Mouse (Mus musculus): Measurements from ENCODE around the gene Rplp2.
"Not testable (repeated sequence)": the region's sequence is repeated elsewhere in the genome, so short reads cannot be mapped to it uniquely, and the experiment has no call there.

The Rplp2 gene

DNA sequence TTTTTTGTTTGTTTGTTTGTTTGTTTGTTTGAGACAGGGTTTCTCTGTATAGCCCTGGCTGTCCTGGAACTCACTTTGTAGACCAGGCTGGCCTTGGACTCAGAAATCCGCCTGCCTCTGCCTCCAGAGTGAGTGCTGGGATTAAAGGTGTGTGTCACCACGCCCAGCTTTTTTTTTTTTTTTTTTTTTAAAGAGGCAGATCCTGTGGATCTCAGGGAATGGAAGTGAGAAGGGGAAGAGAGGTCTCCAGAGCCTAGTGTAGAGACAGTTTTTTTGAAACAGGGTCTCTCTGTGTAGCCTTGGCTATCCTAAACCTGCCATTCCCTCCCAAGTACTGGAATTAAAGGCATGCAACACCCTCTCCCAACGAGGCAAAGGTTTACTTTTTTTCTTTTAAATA lies 796 bp upstream of the Rplp2 start:
- DNase-seq (ENCODE audit: low read depth): not testable (repeated sequence)

DNA sequence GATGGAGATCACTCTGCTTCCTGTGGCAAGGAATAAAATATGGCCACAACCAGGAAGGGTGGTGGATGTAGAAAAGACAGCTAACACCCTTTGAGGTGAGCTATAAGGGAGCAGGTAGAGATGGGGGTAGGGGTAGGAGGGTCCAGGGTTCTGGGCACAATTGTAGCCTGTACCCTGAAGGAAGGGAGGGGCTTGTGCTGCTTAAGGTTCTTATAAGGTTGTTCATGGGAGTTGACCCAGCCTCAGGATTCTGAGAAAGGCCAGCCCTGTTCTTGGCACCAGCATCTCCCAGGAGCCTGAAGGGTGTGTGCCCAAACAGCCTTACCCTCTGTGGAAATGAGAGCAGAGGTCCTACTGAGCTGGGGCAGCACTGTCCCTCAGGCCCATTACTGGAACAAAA lies 4.8 kb downstream of the Rplp2 start:
- DNase-seq (ENCODE audit: low read depth): no peak

DNA sequence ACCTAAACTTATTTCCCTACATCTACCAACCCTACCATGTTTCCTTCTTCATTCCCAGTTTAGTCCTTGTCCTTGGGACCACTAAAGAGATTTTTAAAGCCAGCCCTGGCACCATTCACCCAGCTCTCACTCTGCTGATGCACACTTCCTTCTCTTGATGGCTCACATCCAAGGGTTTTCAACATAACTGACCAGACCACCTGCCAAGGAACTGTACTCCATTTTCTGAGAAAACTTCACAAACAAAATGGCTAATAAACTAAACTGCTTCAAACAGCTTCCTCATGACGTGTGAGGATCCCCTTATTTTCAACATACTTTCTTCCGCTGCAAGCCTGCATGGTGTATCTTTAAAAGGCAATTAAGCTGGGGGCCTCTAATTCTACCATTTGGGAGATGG lies 6.5 kb downstream of the Rplp2 start:
- no peak for DNase-seq (ENCODE audit: low read depth)

DNA sequence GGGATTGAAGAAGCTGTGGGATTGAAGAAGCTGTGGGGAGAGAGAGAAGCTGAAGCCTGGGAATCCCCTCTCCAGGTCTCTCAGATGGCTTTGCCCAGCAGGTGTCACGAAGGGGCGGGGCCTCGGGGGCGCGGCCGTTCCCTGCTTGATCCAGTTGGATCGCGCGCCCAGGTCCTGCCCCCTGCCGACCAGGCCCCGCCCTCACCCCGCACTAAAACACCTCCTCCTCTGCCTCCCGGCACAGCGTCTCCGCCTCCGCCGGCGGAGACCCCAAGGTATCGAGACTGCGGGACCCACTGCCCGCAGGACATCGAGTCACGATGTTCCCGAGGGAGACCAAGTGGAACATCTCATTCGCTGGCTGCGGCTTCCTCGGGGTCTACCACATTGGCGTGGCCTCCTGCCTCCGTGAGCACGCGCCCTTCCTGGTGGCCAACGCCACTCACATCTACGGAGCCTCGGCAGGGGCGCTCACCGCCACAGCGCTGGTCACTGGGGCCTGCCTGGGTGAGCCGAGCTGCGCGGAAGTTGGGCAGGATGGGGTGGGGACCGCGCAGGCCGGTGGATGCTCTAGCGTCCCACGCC lies 7.9 kb downstream of the Rplp2 start, which contains the start of gene Pnpla2:
Gene Pnpla2, plus strand, starts transcription at position 232 of the 585 bp plus-strand sequence.
- peak; percentile 90 for DNase-seq (ENCODE audit: low read depth)

DNA sequence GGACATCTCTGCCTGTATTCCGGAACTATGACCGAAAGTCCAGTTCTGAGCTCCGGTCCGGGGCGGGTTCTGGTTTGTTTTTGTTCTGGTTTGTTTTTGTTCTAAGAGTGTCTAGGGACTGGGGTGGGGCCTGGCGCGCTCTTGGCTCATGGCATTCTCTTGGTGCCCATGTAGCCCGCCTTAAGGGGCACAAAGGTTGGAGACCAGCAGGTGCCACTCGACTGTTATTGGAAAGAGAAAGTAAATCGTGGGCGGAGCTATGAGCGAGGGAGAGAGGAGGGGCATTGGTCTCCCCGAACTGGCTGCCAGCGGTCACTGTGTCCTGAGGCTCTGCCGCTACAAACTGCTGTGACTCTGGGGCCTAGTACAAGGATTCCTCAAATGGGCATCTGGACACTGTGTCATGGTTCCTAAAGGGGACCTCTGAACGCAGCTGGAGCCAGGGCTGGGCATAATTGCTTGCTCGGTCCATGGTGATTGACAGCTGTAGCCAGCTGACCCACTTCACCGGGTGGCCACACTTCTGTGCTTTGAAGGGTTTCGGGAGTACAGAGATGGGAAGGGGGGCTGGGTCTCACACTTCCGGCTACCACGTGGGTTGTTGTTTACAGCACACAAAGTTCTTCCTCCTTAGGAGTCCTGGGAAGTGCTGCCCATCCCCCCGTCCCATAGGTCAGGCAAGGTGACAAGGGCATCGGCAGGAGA lies 8.6 kb downstream of the Rplp2 start:
- peak; percentile 64 for DNase-seq (ENCODE audit: low read depth)

DNA sequence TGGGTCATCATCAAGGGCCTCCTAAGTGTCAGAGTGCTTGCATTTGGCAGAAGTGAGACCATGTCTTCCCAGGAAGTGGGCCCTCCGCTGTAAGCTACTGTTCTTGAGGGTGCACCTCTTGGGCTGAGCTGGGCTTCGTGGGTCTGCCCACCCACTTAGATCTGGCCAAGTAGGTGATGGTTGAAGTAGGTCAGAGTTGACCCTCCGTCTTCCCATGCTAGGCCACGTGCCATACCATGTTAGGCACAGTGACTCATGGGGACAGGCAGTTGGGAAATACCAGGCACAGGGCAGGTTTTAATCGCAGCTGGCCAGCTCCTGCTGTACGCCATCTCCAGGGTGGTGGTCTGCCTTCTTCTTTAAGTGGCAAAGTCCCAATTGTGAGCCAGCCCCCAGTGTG lies 9.6 kb downstream of the Rplp2 start:
- no peak for DNase-seq (ENCODE audit: low read depth)

DNA sequence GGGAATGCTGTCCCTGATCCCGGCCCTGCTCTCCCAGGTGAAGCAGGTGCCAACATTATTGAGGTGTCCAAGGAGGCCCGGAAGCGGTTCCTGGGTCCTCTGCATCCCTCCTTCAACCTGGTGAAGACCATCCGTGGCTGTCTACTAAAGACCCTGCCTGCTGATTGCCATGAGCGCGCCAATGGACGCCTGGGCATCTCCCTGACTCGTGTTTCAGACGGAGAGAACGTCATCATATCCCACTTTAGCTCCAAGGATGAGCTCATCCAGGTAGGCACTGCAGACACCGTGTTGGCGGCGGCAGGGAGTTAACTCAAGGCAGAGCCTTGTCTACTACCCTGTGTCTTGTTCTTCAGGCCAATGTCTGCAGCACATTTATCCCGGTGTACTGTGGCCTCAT lies 10.1 kb downstream of the Rplp2 start:
- no peak for DNase-seq (ENCODE audit: low read depth)

DNA sequence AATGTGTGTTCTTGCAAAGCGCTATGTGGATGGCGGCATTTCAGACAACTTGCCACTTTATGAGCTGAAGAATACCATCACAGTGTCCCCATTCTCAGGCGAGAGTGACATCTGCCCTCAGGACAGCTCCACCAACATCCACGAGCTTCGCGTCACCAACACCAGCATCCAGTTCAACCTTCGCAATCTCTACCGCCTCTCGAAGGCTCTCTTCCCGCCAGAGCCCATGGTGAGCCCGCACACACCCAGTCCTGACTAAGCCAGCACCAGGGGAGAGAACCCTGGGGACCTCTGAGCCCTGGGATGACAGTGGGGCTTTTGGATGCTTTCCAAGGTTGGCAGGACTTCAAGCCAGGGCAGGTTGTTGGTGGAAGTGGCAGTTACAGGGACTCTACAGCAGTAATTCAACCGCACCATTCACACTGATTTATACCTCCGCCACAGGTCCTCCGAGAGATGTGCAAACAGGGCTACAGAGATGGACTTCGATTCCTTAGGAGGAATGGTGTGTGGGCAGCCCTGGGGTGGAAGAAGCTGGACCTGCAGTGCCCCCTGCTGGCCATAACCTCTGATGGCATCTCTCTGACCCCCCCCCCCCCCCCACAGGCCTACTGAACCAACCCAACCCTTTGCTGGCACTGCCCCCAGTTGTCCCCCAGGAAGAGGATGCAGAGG lies 11.0 kb downstream of the Rplp2 start:
- DNase-seq (ENCODE audit: low read depth): peak; percentile 73

DNA sequence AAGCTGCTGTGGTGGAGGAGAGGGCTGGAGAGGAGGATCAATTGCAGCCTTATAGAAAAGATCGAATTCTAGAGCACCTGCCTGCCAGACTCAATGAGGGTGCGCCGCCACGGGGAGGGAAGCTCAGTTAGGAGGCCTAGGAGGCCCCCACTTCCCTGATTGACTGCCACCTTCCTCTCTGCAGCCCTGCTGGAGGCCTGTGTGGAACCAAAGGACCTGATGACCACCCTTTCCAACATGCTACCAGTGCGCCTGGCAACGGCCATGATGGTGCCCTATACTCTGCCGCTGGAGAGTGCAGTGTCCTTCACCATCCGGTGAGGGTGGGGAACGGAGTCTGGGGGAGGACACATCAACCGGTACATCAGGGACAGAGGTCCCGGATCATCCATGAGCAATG lies 11.5 kb downstream of the Rplp2 start:
- DNase-seq (ENCODE audit: low read depth): no peak

DNA sequence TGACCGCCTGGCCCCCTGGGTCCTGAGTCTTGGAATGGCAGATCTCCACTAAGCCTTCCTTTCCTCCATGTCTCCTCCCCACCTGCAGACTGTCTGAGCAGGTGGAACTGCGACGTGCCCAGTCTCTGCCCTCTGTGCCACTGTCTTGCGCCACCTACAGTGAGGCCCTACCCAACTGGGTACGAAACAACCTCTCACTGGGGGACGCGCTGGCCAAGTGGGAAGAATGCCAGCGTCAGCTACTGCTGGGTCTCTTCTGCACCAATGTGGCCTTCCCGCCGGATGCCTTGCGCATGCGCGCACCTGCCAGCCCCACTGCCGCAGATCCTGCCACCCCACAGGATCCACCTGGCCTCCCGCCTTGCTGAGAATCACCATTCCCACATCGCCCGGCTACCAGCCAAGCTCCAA lies 12.1 kb downstream of the Rplp2 start:
- no peak for DNase-seq (ENCODE audit: low read depth)

DNA sequence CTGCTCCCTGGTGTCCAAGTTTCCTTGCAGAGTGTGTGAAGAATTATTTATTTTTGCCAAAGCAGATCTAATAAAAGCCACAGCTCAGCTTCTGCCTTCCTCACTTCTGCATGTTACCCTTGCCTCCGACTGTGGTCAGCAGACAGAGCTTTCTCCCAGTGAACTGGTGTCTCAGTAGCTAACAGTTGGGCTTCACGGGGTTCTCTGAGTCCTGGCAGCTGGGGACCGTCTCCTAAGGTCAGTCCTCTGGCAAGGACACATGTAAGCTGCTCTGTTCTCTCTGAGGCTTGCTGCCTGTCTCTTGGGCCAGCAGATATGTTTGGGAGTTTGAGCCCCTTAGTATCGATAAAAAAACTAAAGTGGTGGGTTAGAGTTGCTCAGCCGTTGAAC lies 12.8 kb downstream of the Rplp2 start:
- no peak for DNase-seq (ENCODE audit: low read depth)

DNA sequence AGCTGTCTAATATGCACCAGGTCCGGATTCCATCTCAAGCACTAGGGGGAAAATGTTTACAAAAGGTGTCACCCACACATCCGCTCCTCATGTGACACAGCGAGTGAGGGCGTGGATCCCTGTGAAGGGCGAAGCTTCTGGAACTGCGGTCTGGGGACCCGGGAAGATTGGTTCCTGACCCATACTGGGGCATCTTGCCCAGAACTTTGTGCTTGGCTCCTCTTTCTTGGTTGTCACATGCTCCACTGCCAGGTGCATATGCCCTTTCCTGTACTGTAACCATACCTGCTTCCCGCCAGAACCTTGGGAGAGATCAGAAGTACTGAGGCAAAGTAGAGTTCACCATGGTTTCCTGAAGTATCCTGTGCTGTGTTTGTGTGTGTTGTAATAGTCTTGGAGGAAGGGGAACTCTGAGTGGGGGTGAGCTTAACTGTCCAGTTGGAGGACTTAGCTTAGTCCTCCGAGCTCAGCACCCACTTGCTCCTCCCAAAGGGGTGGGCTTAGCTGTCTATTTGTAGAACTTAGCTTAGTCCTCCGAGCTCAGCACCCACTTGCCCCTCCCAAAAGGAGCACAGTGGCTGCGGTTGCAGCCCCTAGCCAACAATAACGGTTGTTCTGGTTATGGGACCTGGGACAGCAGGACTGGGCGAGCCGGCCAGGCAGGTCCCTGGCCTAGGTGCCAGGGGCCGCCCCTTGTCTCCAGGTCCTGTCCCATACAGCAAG lies 13.4 kb downstream of the Rplp2 start, which contains the start of gene Cracr2b:
Gene Cracr2b, plus strand, starts transcription at position 704 of the 723 bp plus-strand sequence.
- DNase-seq (ENCODE audit: low read depth): no peak

DNA sequence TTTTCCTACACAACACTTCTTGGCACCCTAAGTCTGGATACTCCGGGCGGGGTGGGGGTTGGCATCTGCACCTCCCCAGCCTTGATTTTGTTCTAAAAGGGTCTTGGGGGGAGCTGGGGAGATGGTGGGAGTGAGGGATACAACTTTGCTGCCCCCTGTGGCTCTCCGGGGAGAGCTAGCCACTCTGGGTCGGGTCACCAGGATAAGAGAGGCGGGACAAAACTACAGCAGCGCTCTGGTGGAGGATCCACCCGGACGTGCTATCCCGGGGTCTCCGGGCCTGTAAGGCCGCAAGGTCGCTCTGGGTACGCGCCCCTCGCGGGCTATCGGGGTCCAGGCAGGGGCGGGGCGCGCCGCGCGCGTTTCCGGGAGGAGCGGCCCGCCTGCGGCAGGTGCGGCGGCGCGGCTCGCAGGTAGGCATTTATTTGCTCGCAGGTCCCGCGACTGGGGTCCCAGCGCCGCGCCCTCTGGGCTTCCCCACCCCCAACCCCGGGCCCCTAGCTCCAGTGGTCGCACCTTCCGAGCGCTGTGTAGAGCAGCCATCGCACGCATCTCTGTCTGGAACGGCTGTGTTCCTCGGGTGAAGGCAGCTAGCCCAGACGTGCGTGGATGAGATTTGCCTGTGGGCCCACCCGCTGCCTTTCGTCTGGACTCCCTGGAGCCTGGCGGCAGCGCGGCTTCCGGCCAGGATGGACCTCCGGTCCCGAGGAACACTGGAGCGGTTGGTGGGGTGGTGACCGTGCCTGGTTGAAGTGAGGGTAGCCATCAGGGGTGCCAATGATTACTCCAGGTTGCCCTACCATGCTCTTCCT lies 14.6 kb downstream of the Rplp2 start:
- DNase-seq (ENCODE audit: low read depth): no peak

DNA sequence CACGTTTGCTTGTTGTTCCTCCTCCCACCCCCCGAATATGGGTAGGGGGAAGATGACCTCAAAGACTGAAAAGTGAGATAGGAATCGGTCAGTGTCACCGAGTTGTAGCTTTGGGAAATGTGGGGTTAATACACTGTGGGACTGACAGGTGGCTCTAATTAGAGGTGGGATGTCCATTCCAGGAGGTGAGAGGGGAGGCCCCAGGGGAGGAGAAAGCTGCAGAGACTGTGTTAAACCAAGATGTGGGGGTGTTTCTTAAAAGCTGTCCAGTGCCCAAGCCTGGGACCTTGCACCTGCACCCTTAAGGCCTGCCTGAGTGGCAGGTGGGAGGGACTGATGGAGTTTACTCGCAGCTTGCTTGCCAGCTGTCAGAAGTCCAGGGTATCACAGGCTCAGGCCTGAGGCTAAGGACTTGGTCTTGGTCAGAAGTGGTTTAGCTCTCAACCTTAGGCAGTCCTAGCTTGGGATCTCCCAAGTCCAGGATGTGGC lies 15.2 kb downstream of the Rplp2 start:
- DNase-seq (ENCODE audit: low read depth): peak; percentile 65

DNA sequence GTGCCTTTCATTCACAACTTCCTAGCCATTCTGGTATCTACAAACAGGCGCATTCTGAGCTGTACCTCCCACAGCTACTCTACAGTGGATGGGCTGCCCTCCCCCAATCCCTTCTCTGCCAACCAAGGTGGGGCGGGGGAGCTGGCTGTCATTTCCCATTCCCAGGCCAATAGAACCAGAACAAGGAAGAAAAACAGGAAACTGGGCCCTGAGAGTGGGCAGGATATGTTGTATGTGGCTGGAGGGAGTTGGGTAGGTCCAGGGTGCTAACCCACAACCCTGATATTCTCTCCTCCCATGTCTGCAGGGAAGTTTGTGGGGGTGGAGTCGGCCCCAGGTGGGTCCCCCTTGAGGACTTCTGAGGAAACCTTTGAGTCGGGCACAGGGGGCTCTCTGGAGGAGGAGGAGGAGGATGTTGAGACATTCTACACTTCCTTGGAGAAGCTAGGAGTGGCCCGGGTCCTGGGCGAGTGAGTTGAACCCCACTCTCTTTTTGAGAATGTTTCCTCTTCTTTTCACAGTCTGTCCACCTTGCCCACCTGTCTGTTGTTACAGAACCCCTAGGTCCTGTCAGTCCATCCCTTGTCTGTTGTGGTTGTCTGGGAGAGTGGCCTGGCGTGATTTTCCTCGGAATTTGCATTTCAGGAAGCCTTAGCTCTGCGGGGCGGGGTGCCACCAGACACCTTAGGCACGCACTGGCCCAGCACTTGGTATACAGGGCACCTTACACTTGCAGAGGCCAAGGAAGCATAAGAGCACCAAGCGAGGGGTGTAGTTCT lies 16.8 kb downstream of the Rplp2 start:
- no peak for DNase-seq (ENCODE audit: low read depth)

DNA sequence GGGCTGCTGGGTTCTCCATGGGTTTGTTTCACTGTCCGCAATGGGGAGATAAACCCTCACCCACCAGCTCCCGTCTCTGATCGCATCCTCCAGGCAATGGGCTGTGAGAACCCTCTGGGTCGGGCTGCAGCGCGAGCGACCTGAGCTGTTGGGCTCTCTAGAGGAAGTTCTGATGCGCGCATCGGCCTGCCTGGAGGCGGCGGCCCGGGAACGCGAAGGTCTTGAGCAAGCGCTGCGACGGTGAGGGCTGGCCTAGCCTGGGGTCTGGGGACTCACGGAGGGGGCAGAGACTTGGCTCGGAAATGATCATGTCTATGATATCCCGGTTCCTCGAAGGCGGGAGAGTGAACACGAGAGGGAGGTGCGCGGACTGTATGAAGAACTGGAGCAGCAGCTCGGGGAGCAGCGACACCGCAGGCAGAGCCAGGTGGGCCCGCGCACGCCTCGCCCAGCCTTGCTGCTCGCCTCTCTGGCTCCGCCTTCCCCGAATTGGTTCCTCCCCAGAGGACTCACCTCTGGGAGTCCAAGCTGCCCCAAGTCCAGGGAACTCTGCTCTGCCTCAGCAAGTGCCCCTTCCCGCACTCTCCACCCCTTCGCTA lies 17.5 kb downstream of the Rplp2 start:
- DNase-seq (ENCODE audit: low read depth): no peak

DNA sequence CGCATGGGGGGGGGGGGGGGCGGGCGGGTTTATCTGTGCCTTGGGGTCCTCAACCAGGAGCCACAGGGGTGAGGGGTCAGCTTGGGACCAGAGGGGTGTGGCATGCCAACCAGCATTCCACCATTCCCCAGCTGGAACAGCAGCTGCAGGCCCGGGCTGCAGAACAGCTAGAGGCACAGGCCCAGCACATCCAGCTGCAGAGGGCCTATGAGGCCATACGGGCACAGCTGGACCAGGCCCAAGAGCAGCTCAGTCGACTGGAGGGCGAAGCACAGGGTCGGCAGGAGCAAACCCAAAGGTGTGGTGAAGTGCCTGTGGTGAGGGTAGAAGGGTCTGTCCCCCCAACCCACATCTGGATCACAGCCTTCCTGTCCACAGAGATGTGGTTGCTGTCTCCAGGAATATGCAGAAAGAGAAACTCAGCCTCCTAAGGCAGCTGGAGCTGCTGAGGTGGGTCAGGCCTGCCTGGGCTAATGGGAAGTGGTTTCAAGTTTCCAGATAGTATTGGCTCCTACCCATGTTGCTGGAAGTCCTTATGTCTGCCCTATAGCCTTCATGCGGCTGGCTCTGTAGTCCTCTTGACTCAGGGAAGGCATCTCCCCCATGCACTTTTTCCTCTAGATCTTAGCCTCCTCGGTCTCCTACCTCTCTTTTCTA lies 18.3 kb downstream of the Rplp2 start:
- DNase-seq (ENCODE audit: low read depth): peak; percentile 69

DNA sequence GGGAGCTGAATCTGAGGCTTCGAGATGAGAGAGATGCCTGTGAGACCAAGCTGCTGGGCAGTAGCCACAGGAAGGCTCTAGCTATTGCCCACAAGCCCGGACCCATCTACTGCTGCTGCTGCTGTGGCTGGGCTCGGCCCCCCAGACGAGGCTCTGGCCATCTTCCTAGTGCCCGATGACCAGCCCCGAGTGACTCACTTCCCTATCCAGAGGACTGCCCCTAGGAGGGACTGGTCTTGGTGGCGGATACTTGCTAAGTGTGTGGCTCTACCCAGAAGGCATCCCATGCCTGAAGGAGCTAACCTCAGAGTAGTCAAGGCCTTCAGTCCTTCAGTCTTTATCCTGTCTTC lies 18.9 kb downstream of the Rplp2 start:
- peak; percentile 76 for DNase-seq (ENCODE audit: low read depth)

DNA sequence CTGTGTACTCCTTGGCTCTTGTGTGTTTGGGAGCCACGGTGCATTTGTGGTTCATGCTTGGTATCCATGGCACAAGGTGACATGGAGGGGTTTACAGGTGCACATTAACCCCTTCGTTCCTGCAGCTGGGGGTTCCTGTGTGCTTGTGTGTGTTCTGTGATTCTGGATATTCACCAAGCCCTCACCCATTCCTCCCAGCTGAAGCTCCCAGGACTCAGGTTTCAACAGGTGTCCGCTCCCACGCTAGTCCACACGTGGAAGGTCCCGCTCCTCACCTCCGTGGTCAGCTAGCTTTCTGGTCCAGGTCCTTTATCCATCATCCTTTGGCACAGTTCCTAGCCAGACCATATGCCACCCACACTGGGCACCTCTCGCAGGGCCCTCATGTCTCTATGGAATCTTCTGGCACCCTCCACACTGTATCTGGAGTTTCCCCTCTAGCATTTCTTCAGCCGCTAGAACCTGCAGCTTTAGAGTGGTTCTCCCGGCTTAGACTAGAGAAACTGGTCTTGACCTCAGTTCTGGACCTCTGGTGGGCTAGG lies 19.5 kb downstream of the Rplp2 start:
- DNase-seq (ENCODE audit: low read depth): no peak

Measured in NIH3T3 (cell line).